Mouse (Mus musculus): ENCODE data around the gene Gm21761. TPM values are rescaled to one million over a fixed set of nuclear protein-coding genes. Genes with fewer than 3 reads are reported as not detected.
"Not testable (repeated sequence)": the region's sequence is repeated elsewhere in the genome, so short reads cannot be mapped to it uniquely, and the experiment has no call there.

Gm21761 gene
- polyA plus RNA-seq, 1 experiment from 2014 or later, result not detected

DNA sequence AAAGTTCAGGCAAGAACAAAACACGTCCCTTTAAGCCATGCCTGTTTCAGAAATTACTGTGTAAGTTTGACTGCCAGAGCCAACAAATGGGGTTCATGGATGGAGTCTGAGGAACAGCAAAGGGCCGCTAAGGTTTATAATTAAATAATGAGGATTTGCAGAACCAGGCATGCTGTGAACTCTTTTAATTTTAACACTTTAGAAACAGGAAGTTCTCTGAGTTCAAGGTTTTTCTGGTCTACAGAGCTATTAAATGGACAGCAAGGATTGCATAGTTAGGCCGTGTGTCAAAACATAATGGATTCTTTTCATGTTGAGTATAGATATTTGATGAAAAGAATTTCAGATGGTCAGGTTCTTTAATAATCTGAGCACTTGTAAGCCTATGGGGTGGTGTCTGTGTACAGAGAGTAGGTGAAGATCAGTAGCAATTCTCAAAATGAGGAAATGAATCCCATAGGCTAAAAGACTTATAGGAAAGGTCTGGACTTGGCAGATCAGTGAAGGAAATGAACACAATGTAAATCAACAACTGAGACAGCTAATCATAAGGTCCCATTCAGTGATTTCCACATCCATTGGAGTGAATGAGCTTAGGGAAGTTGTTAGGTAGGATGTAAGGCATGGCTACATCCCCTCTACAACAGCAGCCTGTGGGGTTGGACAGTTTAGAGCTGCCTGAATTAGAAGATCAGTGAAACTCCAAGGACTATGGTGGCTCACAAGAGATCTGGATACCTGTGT lies 4.3 kb downstream of the Gm21761 start:
- 82% methylated on average over 2 of the region's 3 CpGs for WGBS
- H3K27me3 ChIP-seq (ENCODE audit: control insufficient read depth, insufficient read depth, low read length); H3K4me3 ChIP-seq (replicated peaks; ENCODE audit: low read length); H3K9me3 ChIP-seq (replicated peaks; ENCODE audit: control insufficient read depth, low read length); H3K36me3 ChIP-seq (ENCODE audit: control insufficient read depth, insufficient read depth, low read length); H3K9ac ChIP-seq (ENCODE audit: low read length); H3K4me1 ChIP-seq (ENCODE audit: control insufficient read depth, insufficient read depth, low read length); ATAC-seq (ENCODE audit: insufficient read depth, low FRiP score); H3K27ac ChIP-seq (ENCODE audit: low read length); H3K4me2 ChIP-seq (ENCODE audit: low read depth, low read length): not testable (repeated sequence)

- ATAC-seq (ENCODE audit: insufficient read depth, low FRiP score); H3K4me1 ChIP-seq (ENCODE audit: control insufficient read depth, insufficient read depth, low read length); H3K27me3 ChIP-seq (ENCODE audit: control insufficient read depth, insufficient read depth, low read length); H3K4me3 ChIP-seq (replicated peaks; ENCODE audit: low read length); H3K9ac ChIP-seq (ENCODE audit: low read length); H3K27ac ChIP-seq (ENCODE audit: low read length); H3K4me2 ChIP-seq (ENCODE audit: low read depth, low read length); H3K9me3 ChIP-seq (replicated peaks; ENCODE audit: control insufficient read depth, low read length); H3K36me3 ChIP-seq (ENCODE audit: control insufficient read depth, insufficient read depth, low read length): not testable (repeated sequence)
- 75% methylated on average over 4 of the region's 5 CpGs for WGBS
Observed at GRCm38 (mm10) chr13:119916966-119917722, 11.9 kb downstream of the Gm21761 start.

DNA sequence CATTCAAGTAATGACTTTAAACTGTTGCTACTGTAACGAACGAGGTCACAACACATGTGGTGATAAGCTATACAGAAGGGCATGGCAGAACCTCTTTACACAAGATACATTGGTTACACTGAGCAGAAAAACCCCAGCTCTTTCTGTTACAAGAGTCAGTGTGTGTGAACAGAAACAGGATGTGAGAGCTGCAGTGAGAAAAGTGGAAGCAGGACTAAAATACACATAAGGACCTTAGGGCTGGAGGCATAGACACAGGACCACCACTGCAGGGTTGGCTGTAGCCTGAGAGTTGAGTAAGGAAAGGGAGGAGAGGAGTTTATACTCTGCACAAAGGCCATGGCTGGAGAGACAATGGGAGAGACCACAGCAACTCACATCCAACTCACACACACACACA lies 12.6 kb downstream of the Gm21761 start:
- not testable (repeated sequence) for H3K4me3 ChIP-seq (replicated peaks; ENCODE audit: low read length); H3K36me3 ChIP-seq (ENCODE audit: control insufficient read depth, insufficient read depth, low read length); H3K27me3 ChIP-seq (ENCODE audit: control insufficient read depth, insufficient read depth, low read length); H3K4me2 ChIP-seq (ENCODE audit: low read depth, low read length); ATAC-seq (ENCODE audit: insufficient read depth, low FRiP score); H3K4me1 ChIP-seq (ENCODE audit: control insufficient read depth, insufficient read depth, low read length); H3K9ac ChIP-seq (ENCODE audit: low read length); H3K27ac ChIP-seq (ENCODE audit: low read length); H3K9me3 ChIP-seq (replicated peaks; ENCODE audit: control insufficient read depth, low read length)
- WGBS, result 46% methylated on average over 2 of the region's 2 CpGs

GRCm38 (mm10) chr13:119898549-119898948 lies 30.5 kb downstream of the Gm21761 start:
- not testable (repeated sequence) for ATAC-seq (ENCODE audit: insufficient read depth, low FRiP score); H3K4me2 ChIP-seq (ENCODE audit: low read depth, low read length); H3K36me3 ChIP-seq (ENCODE audit: control insufficient read depth, insufficient read depth, low read length); H3K4me3 ChIP-seq (replicated peaks; ENCODE audit: low read length); H3K27ac ChIP-seq (ENCODE audit: low read length); H3K9me3 ChIP-seq (replicated peaks; ENCODE audit: control insufficient read depth, low read length); H3K9ac ChIP-seq (ENCODE audit: low read length); H3K4me1 ChIP-seq (ENCODE audit: control insufficient read depth, insufficient read depth, low read length); H3K27me3 ChIP-seq (ENCODE audit: control insufficient read depth, insufficient read depth, low read length)
- 61% methylated on average over 4 of the region's 5 CpGs for WGBS

DNA sequence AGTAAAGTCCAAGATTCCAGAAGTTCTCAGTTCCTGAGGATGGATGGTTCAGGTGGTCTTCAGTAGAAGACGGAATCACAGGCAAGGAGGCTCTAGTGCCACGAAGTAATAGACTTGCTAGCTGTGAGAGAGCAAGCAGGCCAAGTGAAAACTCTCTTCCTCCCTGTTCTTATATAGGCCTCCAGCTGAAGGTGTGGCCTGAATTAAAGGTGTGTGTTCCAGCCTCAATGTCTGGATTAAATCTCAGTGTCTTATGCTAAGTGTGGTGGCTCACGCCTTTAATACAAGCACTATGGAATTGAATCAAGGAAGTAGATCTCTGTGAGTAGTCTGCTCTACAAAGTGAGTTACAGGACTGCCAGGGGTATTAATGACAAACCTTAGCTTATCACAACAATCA lies 34.4 kb downstream of the Gm21761 start, which contains the start of gene Tcstv1:
Gene Tcstv1, minus strand, starts transcription at position 101 of the 400 bp plus-strand sequence.
- H3K27ac ChIP-seq (ENCODE audit: low read length); H3K36me3 ChIP-seq (ENCODE audit: control insufficient read depth, insufficient read depth, low read length); H3K4me3 ChIP-seq (replicated peaks; ENCODE audit: low read length); H3K4me2 ChIP-seq (ENCODE audit: low read depth, low read length); H3K27me3 ChIP-seq (ENCODE audit: control insufficient read depth, insufficient read depth, low read length); ATAC-seq (ENCODE audit: insufficient read depth, low FRiP score); H3K9me3 ChIP-seq (replicated peaks; ENCODE audit: control insufficient read depth, low read length); H3K9ac ChIP-seq (ENCODE audit: low read length); H3K4me1 ChIP-seq (ENCODE audit: control insufficient read depth, insufficient read depth, low read length): not testable (repeated sequence)
- WGBS, result 79% methylated on average over 3 of the region's 3 CpGs

DNA sequence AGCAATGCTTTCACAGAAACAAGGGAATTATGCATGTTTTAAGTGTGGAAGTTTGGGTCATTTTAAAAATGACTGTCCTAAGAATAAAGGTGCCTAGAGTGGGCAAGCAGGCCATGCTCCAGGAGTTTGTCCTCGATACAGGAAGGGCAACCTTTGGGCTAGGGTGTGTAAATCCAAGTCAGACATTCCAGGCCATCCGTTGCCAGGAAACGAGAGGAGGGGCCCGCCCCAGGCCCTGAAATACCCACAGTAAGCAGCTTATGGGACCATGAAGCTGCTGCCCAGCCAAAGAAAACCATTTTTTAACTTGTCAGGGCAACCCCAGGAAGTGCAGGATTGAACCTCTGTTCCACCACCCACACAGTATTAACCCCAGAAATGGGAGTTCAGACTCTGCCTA lies 42.2 kb downstream of the Gm21761 start:
- not testable (repeated sequence) for H3K9me3 ChIP-seq (replicated peaks; ENCODE audit: control insufficient read depth, low read length); H3K27ac ChIP-seq (ENCODE audit: low read length); ATAC-seq (ENCODE audit: insufficient read depth, low FRiP score); H3K4me2 ChIP-seq (ENCODE audit: low read depth, low read length); H3K4me3 ChIP-seq (replicated peaks; ENCODE audit: low read length); H3K4me1 ChIP-seq (ENCODE audit: control insufficient read depth, insufficient read depth, low read length); H3K9ac ChIP-seq (ENCODE audit: low read length); H3K27me3 ChIP-seq (ENCODE audit: control insufficient read depth, insufficient read depth, low read length); H3K36me3 ChIP-seq (ENCODE audit: control insufficient read depth, insufficient read depth, low read length)
- WGBS, result 42% methylated on average over 4 of the region's 4 CpGs

GRCm38 (mm10) chr13:119864395-119864999 lies 64.6 kb downstream of the Gm21761 start:
- not testable (repeated sequence) for H3K4me2 ChIP-seq (ENCODE audit: low read depth, low read length); H3K27ac ChIP-seq (ENCODE audit: low read length); H3K4me3 ChIP-seq (replicated peaks; ENCODE audit: low read length); ATAC-seq (ENCODE audit: insufficient read depth, low FRiP score); H3K9ac ChIP-seq (ENCODE audit: low read length); H3K4me1 ChIP-seq (ENCODE audit: control insufficient read depth, insufficient read depth, low read length); H3K27me3 ChIP-seq (ENCODE audit: control insufficient read depth, insufficient read depth, low read length); H3K36me3 ChIP-seq (ENCODE audit: control insufficient read depth, insufficient read depth, low read length); H3K9me3 ChIP-seq (replicated peaks; ENCODE audit: control insufficient read depth, low read length)
- 69% methylated on average over 6 of the region's 7 CpGs for WGBS

GRCm38 (mm10) chr13:119862399-119862798 lies 66.7 kb downstream of the Gm21761 start:
- H3K27ac ChIP-seq (ENCODE audit: low read length); H3K4me2 ChIP-seq (ENCODE audit: low read depth, low read length); H3K9ac ChIP-seq (ENCODE audit: low read length); H3K4me3 ChIP-seq (replicated peaks; ENCODE audit: low read length); H3K4me1 ChIP-seq (ENCODE audit: control insufficient read depth, insufficient read depth, low read length); H3K9me3 ChIP-seq (replicated peaks; ENCODE audit: control insufficient read depth, low read length); H3K36me3 ChIP-seq (ENCODE audit: control insufficient read depth, insufficient read depth, low read length); ATAC-seq (ENCODE audit: insufficient read depth, low FRiP score); H3K27me3 ChIP-seq (ENCODE audit: control insufficient read depth, insufficient read depth, low read length): not testable (repeated sequence)
- WGBS, result no CpG with 5 or more reads among the region's 6 CpGs
